Mouse (Mus musculus) activated CD4-positive, CD25-positive, alpha-beta regulatory T cell, adult 4 months (primary cell): Measurements from ENCODE around the gene 4933405L10Rik. TPM values are rescaled to one million over a fixed set of nuclear protein-coding genes. Genes with fewer than 3 reads are reported as not detected.

Source experiments
- ATAC-seq: one replicate; pipeline ENCODE4 v1.8.0; 2017
- polyA plus RNA-seq, 2 experiments: library from polyadenylated mRNA; unstranded; fragments of 100-300 nt; shearing (Covaris generic); gene quantifications; one replicate each; pipeline ENCODE4 v1.2.1; 2017

4933405L10Rik gene
- polyA plus RNA-seq, 2 experiments from 2014 or later, result not detected

GRCm38 (mm10) chr8:105757796-105758276 lies 50.4 kb downstream of the 4933405L10Rik start:
- ATAC-seq, result peak; percentile 11

DNA sequence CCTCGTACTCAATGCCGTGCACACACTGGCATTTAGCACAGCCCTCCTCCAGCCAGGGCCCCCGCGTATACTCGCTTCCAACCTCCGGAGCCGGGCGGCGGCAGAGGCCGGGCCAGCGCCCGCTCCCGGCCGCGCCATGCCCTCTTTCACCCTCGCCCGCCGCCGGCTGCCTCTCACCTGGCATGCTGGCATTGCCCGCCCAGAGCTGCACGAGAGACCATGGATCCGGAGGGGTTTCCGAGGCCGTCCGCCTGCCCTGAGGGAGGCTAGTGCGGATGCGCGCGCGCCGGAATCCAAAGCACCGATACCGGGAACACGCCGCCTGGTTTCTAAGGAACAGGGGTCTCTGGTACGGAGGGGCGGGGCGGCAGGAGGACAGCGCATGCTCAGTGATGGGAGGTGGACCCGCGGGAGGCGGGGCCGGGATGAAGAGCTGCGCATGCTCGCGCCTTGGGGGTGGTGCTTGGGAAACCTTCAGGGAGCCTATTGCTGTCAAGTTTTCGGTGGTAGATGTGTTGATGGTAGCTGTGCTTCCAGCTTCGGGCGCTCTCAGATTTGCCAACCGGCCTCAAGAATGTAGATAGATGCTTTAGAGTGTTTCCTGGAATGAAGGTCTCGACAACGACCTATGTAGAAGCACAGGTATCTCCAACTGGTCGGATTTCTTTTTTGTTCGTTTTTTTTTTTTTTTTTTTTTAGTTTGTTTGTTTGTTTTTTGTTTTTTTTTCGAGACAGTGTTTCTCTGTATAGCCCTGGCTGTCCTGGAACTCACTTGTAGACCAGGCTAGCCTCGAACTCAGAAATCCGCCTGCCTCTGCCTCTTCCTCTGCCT lies 51.0 kb downstream of the 4933405L10Rik start, which contains the start of gene Gfod2:
Gfod2 (minus strand) TSS at position 388 of the 832 bp plus-strand sequence.
- peak; percentile 95 for ATAC-seq

Other genes with a start within 250 kb of the 4933405L10Rik start
- gene Tppp3, start 236.1 kb upstream of the 4933405L10Rik start, polyA plus RNA-seq, result under 1 TPM; 0.50 to 0.60 TPM
- under 1 TPM; 0.43 to 0.62 TPM for gene Zdhhc1, start 210.8 kb upstream of the 4933405L10Rik start, polyA plus RNA-seq
- not detected for gene Hsd11b2, start 188.9 kb upstream of the 4933405L10Rik start, polyA plus RNA-seq
- 10 to 100 TPM; 40.7 to 42.8 TPM for gene Atp6v0d1, start 141.6 kb upstream of the 4933405L10Rik start, polyA plus RNA-seq
- gene Ripor1, start 102.4 kb upstream of the 4933405L10Rik start, polyA plus RNA-seq, result 1 to 10 TPM; 6.7 to 7.9 TPM
- gene Ctcf, start 71.1 kb upstream of the 4933405L10Rik start, polyA plus RNA-seq, result 10 to 100 TPM; 51.3 to 61.4 TPM
- gene Agrp, start 70.3 kb upstream of the 4933405L10Rik start, polyA plus RNA-seq, result under 1 TPM in 1 of 2 experiments, not detected in 1; 0.87 TPM
- 1 to 10 TPM; 6.0 to 7.9 TPM for gene Carmil2, start 21.4 kb upstream of the 4933405L10Rik start, polyA plus RNA-seq
- gene Acd, start 6.6 kb upstream of the 4933405L10Rik start, polyA plus RNA-seq, result 10 to 100 TPM; 50.0 to 57.3 TPM
- 10 to 100 TPM; 10.8 to 13.8 TPM for gene Pard6a, start 6.5 kb upstream of the 4933405L10Rik start, polyA plus RNA-seq
- 1 to 10 TPM; 1.4 to 3.8 TPM for gene Enkd1, start 555 bp downstream of the 4933405L10Rik start, polyA plus RNA-seq
- 1 to 10 TPM; 1.8 to 4.3 TPM for gene Gfod2, start 51.0 kb downstream of the 4933405L10Rik start, polyA plus RNA-seq
- gene Ranbp10, start 119.7 kb downstream of the 4933405L10Rik start, polyA plus RNA-seq, result 1 to 10 TPM; 6.6 to 7.0 TPM
- gene Tsnaxip1, start 120.1 kb downstream of the 4933405L10Rik start, polyA plus RNA-seq, result not detected
- 10 to 100 TPM; 16.1 to 18.6 TPM for gene Cenpt, start 145.6 kb downstream of the 4933405L10Rik start, polyA plus RNA-seq
- 1 to 10 TPM; 7.0 to 7.4 TPM for gene Thap11, start 147.5 kb downstream of the 4933405L10Rik start, polyA plus RNA-seq
- 100 to 1,000 TPM in 1 of 2 experiments, 1 to 10 TPM in 1; 5.1 to 101 TPM for gene Nutf2, start 152.9 kb downstream of the 4933405L10Rik start, polyA plus RNA-seq
- gene Edc4, start 173.2 kb downstream of the 4933405L10Rik start, polyA plus RNA-seq, result 10 to 100 TPM; 24.6 to 32.7 TPM
- 1 to 10 TPM in 1 of 2 experiments, not detected in 1; 1.3 TPM for gene Nrn1l, start 185.9 kb downstream of the 4933405L10Rik start, polyA plus RNA-seq
- gene Pskh1, start 192.8 kb downstream of the 4933405L10Rik start, polyA plus RNA-seq, result 10 to 100 TPM in 1 of 2 experiments, 1 to 10 TPM in 1; 8.1 to 11.3 TPM
- gene Ctrl, start 226.2 kb downstream of the 4933405L10Rik start, polyA plus RNA-seq, result 1 to 10 TPM; 3.2 to 3.3 TPM
- gene Psmb10, start 230.8 kb downstream of the 4933405L10Rik start, polyA plus RNA-seq, result 100 to 1,000 TPM; 368 to 402 TPM
- under 1 TPM; 0.25 to 0.61 TPM for gene Lcat, start 235.7 kb downstream of the 4933405L10Rik start, polyA plus RNA-seq